Mouse (Mus musculus): ENCODE results near the gene Wipf1.

DNA sequence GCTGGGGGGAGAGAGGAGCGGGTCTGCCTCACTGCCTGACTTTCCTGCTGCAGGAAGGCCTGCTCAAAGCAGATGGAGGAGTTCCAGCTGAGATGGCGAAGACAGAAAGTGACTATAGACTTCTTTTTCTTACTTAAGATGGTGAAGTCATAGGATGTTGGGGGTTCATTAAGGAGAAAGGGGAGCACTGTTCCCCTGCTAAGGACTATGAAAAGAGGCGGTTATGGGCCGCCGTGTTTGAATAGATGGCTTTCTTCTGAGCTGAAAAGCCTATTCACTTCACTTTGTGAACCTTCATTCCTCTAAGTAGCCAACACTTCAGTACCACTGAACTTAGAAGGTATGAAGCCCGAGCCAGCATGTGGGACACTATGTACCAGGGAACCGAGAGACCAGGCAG lies 109.8 kb downstream of the Wipf1 start:
- TF ChIP-seq CTCF (IDR thresholded peaks at IDR 0.05; ENCODE audit: low read depth, low read length) (no peak), POLR2A (IDR thresholded peaks at IDR 0.05; ENCODE audit: borderline replicate concordance, low read depth, low read length) (no peak)
